Mouse (Mus musculus) CH12.LX (cell line): ENCODE data around the gene Lifr.

ENCODE experiments used
- CHD1 ChIP-seq: IDR thresholded peaks from 2 replicates; pipeline ENCODE4 v1.6.1; 2012; ENCODE audit warnings: low read depth, low read length, improper control_type of control experiment, inconsistent platforms
- CHD2 ChIP-seq: IDR thresholded peaks from 2 replicates; pipeline ENCODE4 v1.6.1; 2011; ENCODE audit warnings: low read length, improper control_type of control experiment
- CTCF ChIP-seq, 2 experiments: IDR thresholded peaks in 1 of 2; conservative IDR thresholded peaks in 1 of 2; 2 replicates each; pipeline ENCODE4 v1.5.1; 2011 to 2012; ENCODE audit warnings: low read depth in 2 of 2, low read length in 2 of 2, improper control_type of control experiment in 1 of 2, inconsistent platforms in 1 of 2, mild to moderate bottlenecking in 1 of 2, moderate library complexity in 1 of 2
- GABPA ChIP-seq: IDR thresholded peaks from 2 replicates; pipeline ENCODE4 v1.6.1; 2012; ENCODE audit warnings: low read depth, low read length, improper control_type of control experiment, inconsistent platforms; ENCODE audit not compliant: insufficient replicate concordance

DNA sequence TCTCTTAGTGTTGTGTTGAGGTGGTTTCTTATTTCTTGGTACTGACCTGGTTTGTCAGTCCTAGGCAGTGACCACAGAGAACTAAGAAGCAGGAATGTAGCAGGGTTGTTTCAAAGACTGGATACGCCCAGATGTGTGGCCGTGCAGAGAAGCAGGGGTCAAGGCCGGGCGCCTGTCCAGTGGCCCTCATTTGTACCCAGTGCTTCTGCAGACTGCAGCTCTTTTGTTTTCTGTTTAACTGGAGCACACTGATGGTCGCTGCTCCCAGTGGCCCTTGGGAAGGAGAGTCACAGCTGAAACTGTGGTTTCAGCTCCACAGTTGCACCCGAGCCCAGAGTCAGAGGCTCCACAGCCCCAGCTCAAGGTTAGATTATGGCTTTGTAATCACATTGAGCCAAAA, 90.2 kb downstream of the Lifr start:
- TF ChIP-seq CTCF (conservative IDR thresholded peaks at IDR 0.05 in 1 of 2, IDR thresholded peaks at IDR 0.05 in 1 of 2; ENCODE audit: low read depth in 2 of 2, low read length in 2 of 2) (no peak), CHD1 (no peak), GABPA (no peak), CHD2 (no peak)
